Mouse (Mus musculus): Measurements from ENCODE around the gene Gm4201. TPM values are rescaled to one million over a fixed set of nuclear protein-coding genes. Genes with fewer than 3 reads are reported as not detected.
"Not testable (repeated sequence)": the region's sequence is repeated elsewhere in the genome, so short reads cannot be mapped to it uniquely, and the experiment has no call there.

The Gm4201 gene
- not detected in 2 replicates for polyA plus RNA-seq (2014; fragmentation: Nextera tagmentation; extraction: Ambion mirVana)

DNA sequence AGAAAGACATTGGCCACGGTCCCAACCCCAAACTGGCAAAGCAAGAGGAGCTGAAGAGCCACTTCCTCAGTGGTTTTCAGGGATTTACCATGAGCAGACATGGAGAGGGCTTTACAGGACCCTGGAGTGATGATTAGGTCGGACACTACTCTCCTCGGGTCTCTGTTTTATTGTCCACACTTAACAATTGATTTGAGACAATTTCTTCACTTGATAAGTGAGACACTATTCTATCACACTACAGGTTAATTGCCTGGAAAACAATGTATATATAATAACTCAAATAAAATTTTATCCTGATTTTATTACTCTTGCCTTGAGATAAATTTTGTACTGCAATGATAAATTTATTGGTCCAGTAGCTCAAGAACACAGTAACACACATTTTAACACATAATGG lies at the start of gene Gm4201:
TSS of gene Gm4201 (minus strand) at position 101 of the 400 bp plus-strand sequence.
- ATAC-seq (ENCODE audit: low FRiP score, low TSS enrichment); H3K27me3 ChIP-seq (ENCODE audit: control insufficient read depth, insufficient read depth, low read length); H3K36me3 ChIP-seq (ENCODE audit: control insufficient read depth, insufficient read depth, low read length); H3K27ac ChIP-seq (ENCODE audit: low read depth, low read length); H3K4me3 ChIP-seq (ENCODE audit: low read length); H3K9me3 ChIP-seq (ENCODE audit: control insufficient read depth, low read length); H3K9ac ChIP-seq (ENCODE audit: low read depth, low read length); H3K4me1 ChIP-seq (ENCODE audit: control insufficient read depth, insufficient read depth, low read length); H3K4me2 ChIP-seq (replicated peaks; ENCODE audit: low read depth, low read length): not testable (repeated sequence)
- WGBS, result no CpG with 5 or more reads among the region's 3 CpGs

DNA sequence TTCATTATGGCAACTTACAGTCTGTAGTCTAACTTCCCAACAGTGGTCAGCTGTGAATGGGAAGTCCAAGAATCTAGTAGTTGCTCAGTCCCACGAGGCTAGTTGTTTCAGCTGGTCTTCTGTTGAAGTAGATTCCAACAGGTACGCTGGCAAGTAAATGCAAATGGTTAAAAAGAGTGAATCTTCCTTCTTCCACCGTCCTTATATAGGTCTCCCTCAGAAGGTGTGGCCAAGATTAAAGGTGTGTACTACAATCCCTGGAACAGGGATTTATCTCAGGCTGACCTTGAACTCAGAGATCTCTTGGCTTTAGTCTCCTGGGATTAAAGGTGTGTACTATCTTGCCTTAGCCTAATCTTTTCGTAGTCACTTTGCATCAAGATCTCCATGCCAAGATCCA lies 22.9 kb upstream of the Gm4201 start, which contains the start of gene Gm4565:
TSS of gene Gm4565 (minus strand) at position 101 of the 400 bp plus-strand sequence.
- not testable (repeated sequence) for H3K4me1 ChIP-seq (ENCODE audit: control insufficient read depth, insufficient read depth, low read length); H3K9ac ChIP-seq (ENCODE audit: low read depth, low read length); H3K9me3 ChIP-seq (ENCODE audit: control insufficient read depth, low read length); H3K4me3 ChIP-seq (ENCODE audit: low read length); H3K27ac ChIP-seq (ENCODE audit: low read depth, low read length); H3K4me2 ChIP-seq (replicated peaks; ENCODE audit: low read depth, low read length); H3K36me3 ChIP-seq (ENCODE audit: control insufficient read depth, insufficient read depth, low read length); ATAC-seq (ENCODE audit: low FRiP score, low TSS enrichment); H3K27me3 ChIP-seq (ENCODE audit: control insufficient read depth, insufficient read depth, low read length)
- WGBS, result 91% methylated on average over 2 of the region's 4 CpGs

DNA sequence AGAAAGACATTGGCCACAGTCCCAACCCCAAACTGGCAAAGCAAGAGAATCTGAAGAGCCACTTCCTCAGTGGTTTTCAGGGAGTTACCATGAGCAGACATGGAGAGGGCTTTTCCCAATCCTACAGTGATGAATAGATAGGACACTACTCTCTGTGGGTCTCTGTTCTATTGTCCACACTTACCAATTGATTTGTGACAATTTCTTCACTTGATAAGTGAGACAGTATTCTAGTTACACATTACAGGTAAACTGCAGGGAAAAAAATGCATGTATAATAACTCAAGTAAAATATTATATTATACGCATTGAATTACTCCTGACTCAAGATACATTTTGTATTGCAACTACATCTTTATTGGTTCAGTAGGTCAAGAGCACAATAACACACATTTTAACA lies 30.4 kb downstream of the Gm4201 start, which contains the start of gene Gm8677:
TSS of gene Gm8677 (minus strand) at position 101 of the 400 bp plus-strand sequence.
- WGBS, result no CpG with 5 or more reads among the region's 1 CpGs
- H3K27ac ChIP-seq (ENCODE audit: low read depth, low read length), result not testable (repeated sequence)

DNA sequence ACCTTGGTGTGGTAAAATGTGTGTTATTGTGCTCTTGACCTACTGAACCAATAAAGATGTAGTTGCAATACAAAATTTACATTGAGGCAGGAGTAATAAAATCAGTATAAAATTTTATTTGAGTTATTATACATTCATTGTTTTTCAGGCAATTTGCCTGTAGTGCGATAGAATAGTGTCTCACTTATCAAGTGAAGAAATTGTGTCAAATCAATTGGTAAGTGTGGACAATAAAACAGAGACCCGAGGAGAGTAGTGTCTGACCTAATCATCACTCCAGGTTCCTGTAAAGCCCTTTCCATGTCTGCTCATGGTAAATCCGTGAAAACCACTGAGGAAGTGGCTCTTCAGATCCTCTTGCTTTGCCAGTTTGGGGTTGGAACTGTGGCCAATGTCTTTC lies 42.5 kb downstream of the Gm4201 start, which contains the start of gene Vmn1r152:
TSS of gene Vmn1r152 (plus strand) at position 301 of the 400 bp plus-strand sequence.
- not testable (repeated sequence) for H3K4me1 ChIP-seq (ENCODE audit: control insufficient read depth, insufficient read depth, low read length); H3K27ac ChIP-seq (ENCODE audit: low read depth, low read length); ATAC-seq (ENCODE audit: low FRiP score, low TSS enrichment); H3K27me3 ChIP-seq (ENCODE audit: control insufficient read depth, insufficient read depth, low read length); H3K9me3 ChIP-seq (ENCODE audit: control insufficient read depth, low read length); H3K36me3 ChIP-seq (ENCODE audit: control insufficient read depth, insufficient read depth, low read length); H3K4me3 ChIP-seq (ENCODE audit: low read length); H3K9ac ChIP-seq (ENCODE audit: low read depth, low read length); H3K4me2 ChIP-seq (replicated peaks; ENCODE audit: low read depth, low read length)
- WGBS, result no CpG with 5 or more reads among the region's 3 CpGs

More for the DNA sequence above, 30.4 kb downstream of the Gm4201 start, which contains the start of gene Gm8677:
- ATAC-seq (ENCODE audit: low FRiP score, low TSS enrichment); H3K27me3 ChIP-seq (ENCODE audit: control insufficient read depth, insufficient read depth, low read length); H3K4me1 ChIP-seq (ENCODE audit: control insufficient read depth, insufficient read depth, low read length); H3K9me3 ChIP-seq (ENCODE audit: control insufficient read depth, low read length); H3K4me3 ChIP-seq (ENCODE audit: low read length); H3K4me2 ChIP-seq (replicated peaks; ENCODE audit: low read depth, low read length); H3K9ac ChIP-seq (ENCODE audit: low read depth, low read length); H3K36me3 ChIP-seq (ENCODE audit: control insufficient read depth, insufficient read depth, low read length): not testable (repeated sequence)

Other genes starting within 250 kb of the Gm4201 start
- gene Gm4187, start 235.6 kb downstream of the Gm4201 start, polyA plus RNA-seq (2014; fragmentation: Nextera tagmentation; extraction: Ambion mirVana), result not detected in 2 replicates
- gene Gm8660, start 194.3 kb downstream of the Gm4201 start, polyA plus RNA-seq (2014; fragmentation: Nextera tagmentation; extraction: Ambion mirVana), result not detected in 2 replicates
- not detected in 2 replicates for gene Vmn1r148, start 151.8 kb downstream of the Gm4201 start, polyA plus RNA-seq (2014; fragmentation: Nextera tagmentation; extraction: Ambion mirVana)
- gene Vmn1r149, start 127.1 kb downstream of the Gm4201 start, polyA plus RNA-seq (2014; fragmentation: Nextera tagmentation; extraction: Ambion mirVana), result not detected in 2 replicates
- not detected in 2 replicates for gene Gm10665, start 101.3 kb downstream of the Gm4201 start, polyA plus RNA-seq (2014; fragmentation: Nextera tagmentation; extraction: Ambion mirVana)
- not detected in 2 replicates for gene Vmn1r151, start 65.7 kb downstream of the Gm4201 start, polyA plus RNA-seq (2014; fragmentation: Nextera tagmentation; extraction: Ambion mirVana)
- not detected in 2 replicates for gene Vmn1r152, start 42.4 kb downstream of the Gm4201 start, polyA plus RNA-seq (2014; fragmentation: Nextera tagmentation; extraction: Ambion mirVana)
- not detected in 2 replicates for gene Gm8677, start 30.5 kb downstream of the Gm4201 start, polyA plus RNA-seq (2014; fragmentation: Nextera tagmentation; extraction: Ambion mirVana)
- gene Gm4565, start 22.8 kb upstream of the Gm4201 start, polyA plus RNA-seq (2014; fragmentation: Nextera tagmentation; extraction: Ambion mirVana), result not detected in 2 replicates
- not detected in 2 replicates for gene Vmn1r155, start 92.7 kb upstream of the Gm4201 start, polyA plus RNA-seq (2014; fragmentation: Nextera tagmentation; extraction: Ambion mirVana)
- gene Gm8693, start 127.0 kb upstream of the Gm4201 start, polyA plus RNA-seq (2014; fragmentation: Nextera tagmentation; extraction: Ambion mirVana), result not detected in 2 replicates
- gene Gm4567, start 154.4 kb upstream of the Gm4201 start, polyA plus RNA-seq (2014; fragmentation: Nextera tagmentation; extraction: Ambion mirVana), result not detected in 2 replicates
- not detected in 2 replicates for gene Vmn1r157, start 196.4 kb upstream of the Gm4201 start, polyA plus RNA-seq (2014; fragmentation: Nextera tagmentation; extraction: Ambion mirVana)
- not detected in 2 replicates for gene Vmn1r158, start 225.4 kb upstream of the Gm4201 start, polyA plus RNA-seq (2014; fragmentation: Nextera tagmentation; extraction: Ambion mirVana)

Measured in kidney, embryonic 14.5 days (tissue).